Mouse (Mus musculus) cortical plate, adult 2 months (tissue): ENCODE results near the gene Slc35a3.

Source experiments
- CTCF ChIP-seq: fragments of 200-500 bp; IDR thresholded peaks from 2 replicates; pipeline ENCODE4 v1.5.1; 2011; ENCODE audit warnings: mild to moderate bottlenecking, control low read depth, low read length; ENCODE audit not compliant: insufficient read depth; ENCODE audit errors: extremely low read depth
- POLR2A ChIP-seq: fragments of 200-500 bp; IDR thresholded peaks from 2 replicates; pipeline ENCODE4 v1.6.1; 2011; ENCODE audit warnings: mild to moderate bottlenecking, low read length, control low read depth; ENCODE audit not compliant: insufficient read depth; ENCODE audit errors: extremely low read depth

- TF ChIP-seq CTCF: peak; percentile 39; the same call in 1 of the 2 replicates
- TF ChIP-seq POLR2A: no peak
Measured at GRCm38 (mm10) chr3:116751191-116751860, 38.7 kb upstream of the Slc35a3 start.
